8 mouse cellular contexts compared by ENCODE assay signal in the genomic region with DNA sequence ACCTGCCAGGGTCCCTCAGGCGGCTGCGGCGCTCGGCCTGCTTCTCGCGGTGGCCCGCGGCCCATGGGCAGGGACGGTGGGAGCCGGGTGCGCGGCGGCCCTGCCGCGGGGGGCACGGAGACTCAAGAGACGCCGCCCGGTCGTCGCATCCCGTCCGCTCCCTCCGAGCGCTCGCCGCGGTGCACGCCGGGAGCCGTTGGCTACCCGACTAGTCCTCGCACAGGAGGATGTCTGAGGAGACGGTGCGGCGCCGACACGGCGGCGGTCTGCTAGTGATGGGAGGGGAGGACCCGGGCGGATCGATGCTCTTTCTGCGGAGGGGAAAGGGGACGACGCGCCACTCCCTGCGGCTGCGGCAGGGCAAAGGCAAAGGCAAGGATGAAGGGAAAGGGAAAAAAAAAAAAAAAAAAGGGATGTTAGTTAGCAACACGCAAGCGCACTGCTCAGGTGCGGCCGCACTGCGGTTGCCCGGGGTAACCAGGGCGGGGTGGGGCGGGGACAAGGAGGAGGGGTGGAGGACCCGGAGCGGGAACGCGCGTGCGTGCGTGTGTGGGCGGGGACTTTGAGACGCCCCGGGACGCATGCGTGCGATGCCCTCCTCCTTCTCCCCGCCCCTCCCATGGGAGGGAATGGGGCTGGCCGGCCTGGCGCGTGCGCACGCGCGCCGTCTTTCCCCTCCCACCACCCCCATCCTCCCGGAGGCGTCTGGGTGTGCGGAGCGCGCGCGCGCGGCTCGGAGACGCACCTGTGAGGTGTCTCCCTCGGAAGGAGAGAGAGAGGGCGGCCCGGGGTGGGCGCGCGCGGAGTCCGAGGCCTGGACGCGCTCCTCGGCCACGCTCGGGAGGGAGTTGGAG. TPM values are rescaled to one million over a fixed set of nuclear protein-coding genes. Genes with fewer than 3 reads are reported as not detected.
DNase-seq lines count a peak whose midpoint lies in the region; ATAC-seq and TF ChIP-seq lines count a peak whose summit lies in the region.

A gene (minus strand): TSS at position 412 of the 854 bp plus-strand sequence.
A gene (plus strand): TSS at position 679 of the 854 bp plus-strand sequence.

- peaks cover 7% of the 10 kb centered on the region; the same call in 1 of the 2 replicates for H3K9me3 ChIP-seq in erythroblast, embryonic 14.5 days (ENCODE audit: control insufficient read depth, low read length)
- no peaks in the 10 kb centered on the region for H3K9me3 ChIP-seq in heart, embryonic 11.5 days (replicated peaks; ENCODE audit: control insufficient read depth, low read length)
- no peaks in the 10 kb centered on the region for H3K9me3 ChIP-seq in kidney, embryonic 16.5 days (ENCODE audit: low read length)

- peaks cover 25% of the 10 kb centered on the region for H3K4me1 ChIP-seq in erythroblast, embryonic 14.5 days (ENCODE audit: control insufficient read depth)
- peaks cover 10% of the 10 kb centered on the region for H3K4me1 ChIP-seq in heart, embryonic 11.5 days (ENCODE audit: control insufficient read depth, insufficient read depth, low read length)
- H3K4me1 ChIP-seq in kidney, embryonic 16.5 days (ENCODE audit: insufficient read depth, low read length), result peaks cover 28% of the 10 kb centered on the region
- H3K4me1 ChIP-seq in liver, adult 2 months (ENCODE audit: control insufficient read depth, insufficient read depth, low read length), result peaks cover 3% of the 10 kb centered on the region; the same call in 1 of the 2 replicates

- peak within 1 kb of the TSS; percentile 89 for H3K27ac ChIP-seq in heart, embryonic 11.5 days (ENCODE audit: low read depth, low read length)
- peak within 1 kb of the TSS; percentile 96 for H3K27ac ChIP-seq in kidney, embryonic 16.5 days (ENCODE audit: low read length)
- H3K27ac ChIP-seq in liver, adult 2 months (replicated peaks; ENCODE audit: insufficient read depth, low read depth, low read length), result no peak within 1 kb of the TSS

- H3K27me3 ChIP-seq in C2C12 (ENCODE audit: control insufficient read depth, insufficient read depth, insufficient read length) (no peaks in the 10 kb centered on the region), myocyte (ENCODE audit: control insufficient read depth, insufficient read depth, insufficient read length) (peaks cover 8% of the 10 kb centered on the region)
- H3K27me3 ChIP-seq in erythroblast, embryonic 14.5 days (ENCODE audit: control insufficient read depth), result peaks cover 61% of the 10 kb centered on the region
- peaks cover 29% of the 10 kb centered on the region for H3K27me3 ChIP-seq in heart, embryonic 11.5 days (ENCODE audit: control insufficient read depth, insufficient read depth, low read length)
- H3K27me3 ChIP-seq in kidney, embryonic 16.5 days (ENCODE audit: insufficient read depth, low read length), result peaks cover 21% of the 10 kb centered on the region
- H3K27me3 ChIP-seq in liver, adult 2 months (ENCODE audit: control insufficient read depth, insufficient read depth, low read length), result peaks cover 8% of the 10 kb centered on the region
- no peaks in the 10 kb centered on the region; the same call in 1 of the 2 replicates for H3K27me3 ChIP-seq in splenic B cell, adult 2 months (ENCODE audit: control insufficient read depth, insufficient read depth, low read length, poor library complexity, severe bottlenecking)

- under 1% methylated on average over 74 of the region's 103 CpGs for WGBS in heart, embryonic 11.5 days (ENCODE audit: insufficient replicate concordance)
- WGBS in kidney, embryonic 16.5 days, result under 1% methylated on average over 81 of the region's 103 CpGs
- under 1% methylated on average over 84 of the region's 103 CpGs for WGBS in liver, adult 2 months

- peak; percentile 95 for TF ChIP-seq POLR2A in brain, embryonic 14.5 days (IDR thresholded peaks at IDR 0.05; ENCODE audit: borderline replicate concordance, extremely low read depth, insufficient read depth, insufficient read length, poor library complexity, severe bottlenecking)
- TF ChIP-seq POLR2A in liver, adult 2 months (IDR thresholded peaks at IDR 0.05; ENCODE audit: extremely low read depth, insufficient read depth, low read length), result peak; percentile 62; the same call in 1 of the 2 replicates
- TF ChIP-seq POLR2A in myocyte (IDR thresholded peaks at IDR 0.05; ENCODE audit: insufficient read length, low read depth), result peak; percentile 76

- H3K4me2 ChIP-seq in heart, embryonic 11.5 days, result peak within 1 kb of the TSS; percentile 99
- H3K4me2 ChIP-seq in kidney, embryonic 16.5 days (replicated peaks; ENCODE audit: low read depth, low read length), result peak within 1 kb of the TSS; percentile 99
- H3K4me2 ChIP-seq in myocyte (ENCODE audit: low read depth), result peak within 1 kb of the TSS; percentile 96

- peak within 1 kb of the TSS; percentile 87 for H3K9ac ChIP-seq in heart, embryonic 11.5 days (ENCODE audit: low read depth, low read length)
- peak within 1 kb of the TSS; percentile 91 for H3K9ac ChIP-seq in kidney, embryonic 16.5 days (replicated peaks; ENCODE audit: low read length)
- peak within 1 kb of the TSS; percentile 88 for H3K9ac ChIP-seq in liver, adult 2 months (ENCODE audit: low read depth, low read length)

- H3ac ChIP-seq in C2C12 (ENCODE audit: control insufficient read depth, insufficient read length, low read depth) (peak within 1 kb of the TSS; percentile 82), myocyte (ENCODE audit: control insufficient read depth, insufficient read length) (peak within 1 kb of the TSS; percentile 72)

- no peak for TF ChIP-seq CTCF in C2C12 (IDR thresholded peaks at IDR 0.05; ENCODE audit: control insufficient read depth, insufficient read depth, insufficient read length)
- no peak for TF ChIP-seq CTCF in brain, embryonic 14.5 days (IDR thresholded peaks at IDR 0.05; ENCODE audit: borderline replicate concordance, extremely low read depth, insufficient read depth, insufficient read length)
- TF ChIP-seq CTCF in liver, adult 2 months (IDR thresholded peaks at IDR 0.05; ENCODE audit: low read depth, low read length), result no peak

- H3K36me3 ChIP-seq in C2C12 (ENCODE audit: control insufficient read depth, insufficient read depth) (peaks cover 16% of the 10 kb centered on the region), myocyte (ENCODE audit: control insufficient read depth, insufficient read depth) (no peaks in the 10 kb centered on the region)
- peaks cover 14% of the 10 kb centered on the region for H3K36me3 ChIP-seq in erythroblast, embryonic 14.5 days (ENCODE audit: control insufficient read depth)
- H3K36me3 ChIP-seq in heart, embryonic 11.5 days (ENCODE audit: control insufficient read depth, insufficient read depth, low read length), result no peaks in the 10 kb centered on the region
- no peaks in the 10 kb centered on the region for H3K36me3 ChIP-seq in kidney, embryonic 16.5 days (ENCODE audit: insufficient read depth, low read length)
- no peaks in the 10 kb centered on the region for H3K36me3 ChIP-seq in liver, adult 2 months (ENCODE audit: control insufficient read depth, insufficient read depth, low read length)
- H3K36me3 ChIP-seq in splenic B cell, adult 2 months (ENCODE audit: control insufficient read depth, insufficient read depth, low read length, poor library complexity, severe bottlenecking), result no peaks in the 10 kb centered on the region

- H3K79me2 ChIP-seq in C2C12 (ENCODE audit: control insufficient read depth, insufficient read depth), result peaks cover 50% of the 10 kb centered on the region
- peaks cover 9% of the 10 kb centered on the region; the same call in 1 of the 2 replicates for H3K79me2 ChIP-seq in liver, adult 2 months (ENCODE audit: control insufficient read depth, insufficient read depth, low read length)
- H3K79me2 ChIP-seq in myocyte (ENCODE audit: control insufficient read depth, insufficient read depth), result peaks cover 32% of the 10 kb centered on the region

- peak; percentile 100 for DNase-seq in brain, embryonic 14.5 days (ENCODE audit: low read depth)
- DNase-seq in liver, adult 2 months (ENCODE audit: extremely low read depth, low read depth, low spot score), result peak; percentile 85
- peak; percentile 99 for DNase-seq in splenic B cell, adult 2 months (ENCODE audit: low read depth, low spot score)

- peak within 1 kb of the TSS; percentile 71 for H3K4me3 ChIP-seq in C2C12 (ENCODE audit: insufficient read depth, poor library complexity, severe bottlenecking)
- peak within 1 kb of the TSS; percentile 92 for H3K4me3 ChIP-seq in erythroblast, embryonic 14.5 days (replicated peaks)
- peak within 1 kb of the TSS; percentile 90 for H3K4me3 ChIP-seq in heart, embryonic 11.5 days (ENCODE audit: low read depth, low read length)
- H3K4me3 ChIP-seq in kidney, embryonic 16.5 days (ENCODE audit: low read length), result peak within 1 kb of the TSS; percentile 90
- H3K4me3 ChIP-seq in liver, adult 2 months (ENCODE audit: insufficient read depth, low read depth, low read length), result peak within 1 kb of the TSS; percentile 96
- peak within 1 kb of the TSS; percentile 36 for H3K4me3 ChIP-seq in myocyte

- peak; percentile 94 for ATAC-seq in heart, embryonic 11.5 days (replicated peaks; ENCODE audit: insufficient number of reproducible peaks, low FRiP score, low TSS enrichment)
- peak; percentile 93 for ATAC-seq in kidney, embryonic 16.5 days (ENCODE audit: low FRiP score, low TSS enrichment)

- peaks cover 34% of the 10 kb centered on the region for H3K79me3 ChIP-seq in C2C12 (ENCODE audit: low read depth)

TF ChIP-seq in C2C12, 6 proteins besides CTCF, POLR2A, EP300 and RAD21 (continues in another document):
- TF ChIP-seq USF1 (IDR thresholded peaks at IDR 0.05; ENCODE audit: low read depth) (no peak), MYOD1 (IDR thresholded peaks at IDR 0.05; ENCODE audit: control insufficient read depth, insufficient read length, low read depth) (no peak)

RNA-seq across cellular contexts. Expression of the first gene that starts in this region (rescaled TPM):
- polyA plus RNA-seq in C2C12 (2012; fragmentation: generic; extraction: Trizol) (12.2 TPM), myocyte (2012; fragmentation: generic; extraction: Trizol) (6.2 TPM)
- 27.1 and 36.6 TPM in 2 replicates for polyA plus RNA-seq in brain, embryonic 14.5 days (2012; rRNA removed)
- polyA plus RNA-seq in erythroblast, embryonic 14.5 days (2012), result 0.10 and 0.12 TPM in 2 replicates
- 5.3 and 5.8 TPM in 2 replicates for polyA plus RNA-seq in heart, embryonic 11.5 days (2014; fragmentation: Nextera tagmentation; extraction: Ambion mirVana)
- polyA plus RNA-seq in kidney, embryonic 16.5 days (2015; fragmentation: Nextera tagmentation; extraction: Ambion mirVana), result 8.8 and 9.3 TPM in 2 replicates
- 0.13 TPM in 1 of 2 replicates, not detected in the other for total RNA-seq in liver, adult 2 months (2014; rRNA removed)
- 0.16 and 0.29 TPM in 2 replicates for polyA plus RNA-seq in liver, adult 2 months (2012; rRNA removed)

RNA-seq across cellular contexts. Expression of the second gene that starts in this region (rescaled TPM):
- polyA plus RNA-seq in C2C12 (2012; fragmentation: generic; extraction: Trizol) (25.9 TPM), myocyte (2012; fragmentation: generic; extraction: Trizol) (19.6 TPM)
- 77.4 and 85.5 TPM in 2 replicates for polyA plus RNA-seq in brain, embryonic 14.5 days (2012; rRNA removed)
- 0.89 and 1.0 TPM in 2 replicates for polyA plus RNA-seq in erythroblast, embryonic 14.5 days (2012)
- 54.9 and 63.8 TPM in 2 replicates for polyA plus RNA-seq in heart, embryonic 11.5 days (2014; fragmentation: Nextera tagmentation; extraction: Ambion mirVana)
- polyA plus RNA-seq in kidney, embryonic 16.5 days (2015; fragmentation: Nextera tagmentation; extraction: Ambion mirVana), result 110 and 118 TPM in 2 replicates
- 12.2 and 14.2 TPM in 2 replicates for total RNA-seq in liver, adult 2 months (2014; rRNA removed)
- polyA plus RNA-seq in liver, adult 2 months (2012; rRNA removed), result 5.3 and 6.1 TPM in 2 replicates

Comparison
In these comparisons a context has a peak if more than half of its experiments do, and no peak if none do; other contexts are left out.
1. H3K4me3 ChIP-seq: peak in every context shown above with its lines; median percentile 96 in liver, adult 2 months; 92 in erythroblast, embryonic 14.5 days; 90 in heart, embryonic 11.5 days; 90 in kidney, embryonic 16.5 days; 71 in C2C12; 36 in myocyte.